Mouse (Mus musculus) Muller cell, postnatal 12 days (primary cell): Measurements from ENCODE around the gene C77080.

Experiments
- DNase-seq: peaks from one replicate; pipeline ENCODE4 v3.0.0-alpha.2; 2015; ENCODE audit errors: inconsistent ontology term

C77080 gene

GRCm38 (mm10) chr4:129268698-129269097 lies 7.5 kb upstream of the C77080 start:
- DNase-seq = no peak

- DNase-seq = no peak
These were observed 5.6 kb upstream of the C77080 start for GRCm38 (mm10) chr4:129266821-129267220.

GRCm38 (mm10) chr4:129266191-129266590 lies 5.0 kb upstream of the C77080 start:
- DNase-seq = no peak

GRCm38 (mm10) chr4:129263225-129264021 lies 2.2 kb upstream of the C77080 start:
- peak; percentile 78 for DNase-seq

- DNase-seq = no peak
These were observed 526 bp downstream of the C77080 start for GRCm38 (mm10) chr4:129260678-129261077.

GRCm38 (mm10) chr4:129259101-129259500 lies 2.1 kb downstream of the C77080 start:
- DNase-seq = peak; percentile 85

- DNase-seq = peak; percentile 72
These were observed 4.5 kb downstream of the C77080 start for GRCm38 (mm10) chr4:129256450-129257380.

- DNase-seq = no peak
These were observed 6.6 kb downstream of the C77080 start for GRCm38 (mm10) chr4:129254571-129254970.

GRCm38 (mm10) chr4:129252492-129252891 lies 8.7 kb downstream of the C77080 start:
- no peak for DNase-seq

- no peak for DNase-seq
These were observed 9.6 kb downstream of the C77080 start for GRCm38 (mm10) chr4:129251482-129252125.

- DNase-seq = no peak
These were observed 10.3 kb downstream of the C77080 start for GRCm38 (mm10) chr4:129250759-129251481.

GRCm38 (mm10) chr4:129249288-129249687 lies 11.9 kb downstream of the C77080 start:
- DNase-seq = no peak

- DNase-seq = no peak
These were observed 12.9 kb downstream of the C77080 start for GRCm38 (mm10) chr4:129248243-129248767.

- no peak for DNase-seq
These were observed 13.6 kb downstream of the C77080 start for GRCm38 (mm10) chr4:129247381-129248242.

- DNase-seq = no peak
These were observed 14.6 kb downstream of the C77080 start for GRCm38 (mm10) chr4:129246360-129247301.

- no peak for DNase-seq
These were observed 16.4 kb downstream of the C77080 start for GRCm38 (mm10) chr4:129244802-129245201.

GRCm38 (mm10) chr4:129242761-129243160 lies 18.4 kb downstream of the C77080 start:
- DNase-seq = no peak

GRCm38 (mm10) chr4:129242327-129242726 lies 18.9 kb downstream of the C77080 start:
- DNase-seq = no peak

GRCm38 (mm10) chr4:129241898-129242297 lies 19.3 kb downstream of the C77080 start:
- no peak for DNase-seq
